Comparison of ENCODE assay signal across 9 mouse cellular contexts in the genomic region with DNA sequence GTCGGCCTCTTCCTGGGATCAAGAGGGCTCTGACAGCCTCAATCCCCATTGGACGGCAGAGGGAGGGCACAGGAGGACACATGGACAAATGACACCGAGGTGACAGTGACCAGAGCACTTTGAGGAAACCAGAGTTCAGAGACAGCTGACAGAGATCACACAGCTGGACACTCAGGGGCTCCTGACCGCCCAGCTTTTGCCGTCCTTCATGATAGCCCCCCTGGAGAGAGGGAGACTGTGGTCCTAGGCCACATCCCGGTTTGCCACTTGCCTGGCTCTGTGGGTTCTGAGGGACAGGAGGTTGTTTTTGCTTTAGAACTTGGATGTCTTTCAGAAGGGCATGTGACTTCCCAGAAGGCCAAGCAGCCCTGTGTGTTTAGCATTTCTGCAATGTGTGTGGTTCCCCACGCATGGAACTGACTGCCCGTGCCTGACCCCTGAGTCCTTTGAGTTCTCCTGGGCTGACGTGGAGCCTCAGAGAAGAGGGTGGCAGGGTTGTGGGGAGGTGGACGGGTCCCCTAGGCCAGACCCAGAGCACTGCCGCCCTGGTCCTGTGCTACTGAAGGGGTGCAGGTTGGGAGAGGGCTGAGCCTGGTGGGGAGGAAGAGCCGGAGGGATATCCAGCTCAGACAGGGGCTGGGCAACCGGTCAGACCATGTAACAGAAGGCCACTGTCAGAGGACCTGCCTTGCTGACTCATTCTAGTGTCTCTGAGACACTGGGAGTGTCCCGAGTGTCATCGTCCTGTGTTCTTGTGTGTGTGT. TPM values are rescaled to one million over a fixed set of nuclear protein-coding genes. Genes with fewer than 3 reads are reported as not detected.
DNase-seq lines count a peak whose midpoint lies in the region; ATAC-seq and TF ChIP-seq lines count a peak whose summit lies in the region.
"Had no signal": no experiment of that assay in that cellular context is flagged by ENCODE, and none has a peak within 500 bp of the region (broad histone marks: within the 10 kb centered on the region; RNA-seq: fewer than 3 reads in every experiment).

No protein-coding gene starts in this region.

- H3K4me2 ChIP-seq in heart, embryonic 15.5 days: no peak overlapping the region
- H3K4me2 ChIP-seq in liver, embryonic 15.5 days: peak overlapping the region; percentile 0; the same call in 1 of the 2 replicates

- peaks cover 80% of the 10 kb centered on the region for H3K4me1 ChIP-seq in E14TG2a.4 (replicated peaks; ENCODE audit: low read depth, low read length)
- H3K4me1 ChIP-seq in heart, embryonic 15.5 days (replicated peaks): peaks cover 45% of the 10 kb centered on the region
- peaks cover 54% of the 10 kb centered on the region for H3K4me1 ChIP-seq in liver, embryonic 15.5 days (replicated peaks)

- TF ChIP-seq CTCF in E14TG2a.4 (conservative IDR thresholded peaks at IDR 0.05; ENCODE audit: low read length): no peak

- intact Hi-C loops in left cerebral cortex, postnatal 36 days (cut with DNase I): no loop called here

- H3K4me3 ChIP-seq in E14TG2a.4 (replicated peaks; ENCODE audit: low read length): 0 out of 2 replicates have a peak overlapping the region, but pooled peaks have one; percentile 13
- H3K4me3 ChIP-seq in heart, embryonic 15.5 days: no peak overlapping the region
- no peak overlapping the region for H3K4me3 ChIP-seq in liver, embryonic 15.5 days (replicated peaks)

- H3K27me3 ChIP-seq in E14TG2a.4 (ENCODE audit: insufficient read depth, low read length): peaks cover 4% of the 10 kb centered on the region; the same call in 1 of the 2 replicates
- H3K27me3 ChIP-seq in heart, embryonic 15.5 days: peaks cover 3% of the 10 kb centered on the region; the same call in 1 of the 2 replicates
- peaks cover 9% of the 10 kb centered on the region; the same call in 1 of the 2 replicates for H3K27me3 ChIP-seq in liver, embryonic 15.5 days

- 0 out of 2 replicates have a peak, but pooled peaks have one; percentile 21 for ATAC-seq in heart, embryonic 15.5 days (replicated peaks; ENCODE audit: insufficient number of reproducible peaks, insufficient read depth, low FRiP score, low read depth)
- no peak for ATAC-seq in liver, embryonic 15.5 days (ENCODE audit: insufficient read depth)
- ATAC-seq: inflammation-experienced regulatory T-cells, adult 6 months had no signal

- H3K36me3 ChIP-seq in E14TG2a.4 (ENCODE audit: insufficient read depth, low read length): peaks cover 28% of the 10 kb centered on the region
- H3K36me3 ChIP-seq in heart, embryonic 15.5 days: no peaks in the 10 kb centered on the region
- peaks cover 18% of the 10 kb centered on the region for H3K36me3 ChIP-seq in liver, embryonic 15.5 days (replicated peaks)

- H3K9me3 ChIP-seq in E14TG2a.4 (ENCODE audit: low read length): no peaks in the 10 kb centered on the region
- H3K9me3 ChIP-seq in heart, embryonic 15.5 days (replicated peaks): no peaks in the 10 kb centered on the region
- H3K9me3 ChIP-seq in liver, embryonic 15.5 days (replicated peaks): no peaks in the 10 kb centered on the region

- no peak overlapping the region for H3K9ac ChIP-seq in heart, embryonic 15.5 days
- H3K9ac ChIP-seq in liver, embryonic 15.5 days: no peak overlapping the region

- peak; percentile 52 for DNase-seq in 3T3-L1 (ENCODE audit: low read depth, low spot score)
- DNase-seq in T-cell, adult 2 months (ENCODE audit: low spot score): no peak
- DNase-seq in cerebellum, adult 18-20 months: no peak
- no peak for DNase-seq in frontal cortex, postnatal 25 days (ENCODE audit: low spot score in 2 of 2)
- DNase-seq in left cerebral cortex, postnatal 36 days (ENCODE audit: low spot score in 2 of 2): no peak

- WGBS in heart, embryonic 15.5 days: 45% methylated on average over 15 of the region's 15 CpGs
- WGBS in liver, embryonic 15.5 days (ENCODE audit: insufficient replicate concordance): 59% methylated on average over 15 of the region's 15 CpGs

- no peak overlapping the region for H3K27ac ChIP-seq in heart, embryonic 15.5 days
- 0 out of 2 replicates have a peak overlapping the region, but pooled peaks have one; percentile 7 for H3K27ac ChIP-seq in liver, embryonic 15.5 days (replicated peaks)

RNA-seq across cellular contexts. Expression of a gene that starts 5.4 kb away (rescaled TPM):
- polyA plus RNA-seq in heart, embryonic 15.5 days (2015; fragmentation: Nextera tagmentation; extraction: Ambion mirVana): 2.7 and 5.0 TPM in 2 replicates
- 7.4 and 8.2 TPM in 2 replicates for polyA plus RNA-seq in liver, embryonic 15.5 days (2015; fragmentation: Nextera tagmentation; extraction: Ambion mirVana)
- 1 to 10 TPM; 4.2 to 8.2 TPM for total RNA-seq in left cerebral cortex, postnatal 36 days (2021)

RNA-seq across cellular contexts. Expression of a gene that starts 13.0 kb away (rescaled TPM):
- 40.8 and 49.6 TPM in 2 replicates for polyA plus RNA-seq in heart, embryonic 15.5 days (2015; fragmentation: Nextera tagmentation; extraction: Ambion mirVana)
- 18.0 and 18.9 TPM in 2 replicates for polyA plus RNA-seq in liver, embryonic 15.5 days (2015; fragmentation: Nextera tagmentation; extraction: Ambion mirVana)
- 10 to 100 TPM; 57.2 to 66.1 TPM for total RNA-seq in left cerebral cortex, postnatal 36 days (2021)

RNA-seq across cellular contexts. Expression of a gene that starts 40.1 kb away (rescaled TPM):
- polyA plus RNA-seq in heart, embryonic 15.5 days (2015; fragmentation: Nextera tagmentation; extraction: Ambion mirVana): 0.33 TPM in 1 of 2 replicates, not detected in the other
- polyA plus RNA-seq in liver, embryonic 15.5 days (2015; fragmentation: Nextera tagmentation; extraction: Ambion mirVana): 1.6 and 2.3 TPM in 2 replicates
- total RNA-seq in left cerebral cortex, postnatal 36 days (2021): not detected
- polyA plus RNA-seq: inflammation-experienced regulatory T-cells, adult 6 months had no signal

RNA-seq across cellular contexts. Expression of a gene that starts 43.8 kb away (rescaled TPM):
- polyA plus RNA-seq in heart, embryonic 15.5 days (2015; fragmentation: Nextera tagmentation; extraction: Ambion mirVana): 14.3 and 15.8 TPM in 2 replicates
- 4.5 and 5.8 TPM in 2 replicates for polyA plus RNA-seq in liver, embryonic 15.5 days (2015; fragmentation: Nextera tagmentation; extraction: Ambion mirVana)
- 1 to 10 TPM; 5.5 to 5.7 TPM for total RNA-seq in left cerebral cortex, postnatal 36 days (2021)
- polyA plus RNA-seq: inflammation-experienced regulatory T-cells, adult 6 months had no signal
